Mouse (Mus musculus) heart, embryonic 14.5 days (tissue): ENCODE results near the gene Eral1. TPM values are rescaled to one million over a fixed set of nuclear protein-coding genes. Genes with fewer than 3 reads are reported as not detected.

Source experiments
- ATAC-seq: fragments of 200-750 bp; cut with Nextera tagmentation; 2 replicates; pipeline ENCODE4 v1.8.0; 2017; ENCODE audit warnings: low read depth, moderate TSS enrichment; ENCODE audit not compliant: insufficient number of reproducible peaks, insufficient read depth, low FRiP score
- H3K27ac ChIP-seq, 2 experiments: fragments of 200-500 bp in 1 of 2; fragments of 300-500 bp in 1 of 2; sonication (generic) in 1 of 2; replicated peaks in 1 of 2; 2 replicates each; pipeline ENCODE4 v1.5.1; 2012 to 2014; ENCODE audit warnings: low read depth in 2 of 2, low read length in 2 of 2, control low read depth in 1 of 2, mild to moderate bottlenecking in 1 of 2, mixed read lengths in 1 of 2; ENCODE audit not compliant: control insufficient read depth in 1 of 2, insufficient read depth in 1 of 2
- H3K27me3 ChIP-seq: fragments of 300-500 bp; sonication (generic); 2 replicates; pipeline ENCODE4 v1.6.1; 2014; ENCODE audit warnings: mild to moderate bottlenecking, low read length, control low read depth; ENCODE audit not compliant: control insufficient read depth, insufficient read depth
- H3K36me3 ChIP-seq: fragments of 300-500 bp; sonication (generic); 2 replicates; pipeline ENCODE4 v1.6.1; 2014; ENCODE audit warnings: mild to moderate bottlenecking, control low read depth, low read length, mixed read lengths; ENCODE audit not compliant: control insufficient read depth, insufficient read depth
- H3K4me1 ChIP-seq, 2 experiments: fragments of 200-500 bp in 1 of 2; fragments of 300-500 bp in 1 of 2; sonication (generic) in 1 of 2; 2 replicates each; pipeline ENCODE4 v1.6.1; 2012 to 2014; ENCODE audit warnings: low read length in 2 of 2, control low read depth in 1 of 2, mixed read lengths in 1 of 2; ENCODE audit not compliant: control insufficient read depth in 2 of 2, insufficient read depth in 2 of 2
- H3K4me2 ChIP-seq: fragments of 300-500 bp; sonication (generic); 2 replicates; pipeline ENCODE4 v1.6.1; 2014; ENCODE audit warnings: mild to moderate bottlenecking, low read length
- H3K4me3 ChIP-seq, 2 experiments: fragments of 200-500 bp in 1 of 2; fragments of 300-500 bp in 1 of 2; sonication (generic) in 1 of 2; 2 replicates each; pipeline ENCODE4 v1.5.1; 2012 to 2014; ENCODE audit warnings: low read length in 2 of 2, mild to moderate bottlenecking in 2 of 2, control low read depth in 1 of 2, low read depth in 1 of 2, moderate library complexity in 1 of 2; ENCODE audit not compliant: control insufficient read depth in 1 of 2, insufficient read depth in 1 of 2
- H3K9ac ChIP-seq: fragments of 300-500 bp; sonication (generic); 2 replicates; pipeline ENCODE4 v1.6.1; 2014; ENCODE audit warnings: mild to moderate bottlenecking, low read length
- H3K9me3 ChIP-seq: fragments of 300-500 bp; sonication (generic); 2 replicates; pipeline ENCODE4 v1.6.1; 2016; ENCODE audit warnings: low read length, control low read depth; ENCODE audit not compliant: control insufficient read depth
- WGBS: fragments of 180-500 bp; shearing (Covaris S2); extraction: QIAGEN DNeasy Blood & Tissue Kit; methylation state at CpG from one replicate; pipeline ENCODE4 v1.1.7; 2014; 5-methylcytosine and 5-hydroxymethylcytosine counted together
- polyA plus RNA-seq: library from polyadenylated mRNA; unstranded; fragments of >200 nt; fragmentation: Nextera tagmentation; extraction: Ambion mirVana; gene quantifications from 2 replicates; pipeline ENCODE4 v1.2.1, GENCODE M21; 2014

Eral1 gene
- polyA plus RNA-seq, 1 experiment from 2014 or later = 23.9 TPM

- Histone ChIP-seq H3K9me3 (no peaks in the 10 kb centered on the region), H3K27ac (no peak overlapping the region), H3K27me3 (no peaks in the 10 kb centered on the region), H3K4me2 (no peak overlapping the region), H3K4me1 (peaks cover 0 to 46% of the 10 kb centered on the region in 2 experiments; a peak in 3 of 4 replicates), H3K9ac (no peak overlapping the region), H3K4me3 (no peak overlapping the region), H3K36me3 (no peaks in the 10 kb centered on the region)
- WGBS = 60% methylated on average over 8 of the region's 8 CpGs
- ATAC-seq = no peak
These were observed 39.7 kb upstream of the Eral1 start for GRCm38 (mm10) chr11:78119898-78120297.

- Histone ChIP-seq H3K4me2 (no peak overlapping the region), H3K4me3 (no peak overlapping the region), H3K9ac (no peak overlapping the region), H3K36me3 (no peaks in the 10 kb centered on the region), H3K4me1 (peaks cover 2 to 52% of the 10 kb centered on the region in 2 experiments; a peak in 3 of 4 replicates), H3K27me3 (no peaks in the 10 kb centered on the region), H3K27ac (no peak overlapping the region), H3K9me3 (no peaks in the 10 kb centered on the region)
- no peak for ATAC-seq
These were observed 38.3 kb upstream of the Eral1 start for GRCm38 (mm10) chr11:78118467-78118866.

GRCm38 (mm10) chr11:78116146-78116410 lies 35.9 kb upstream of the Eral1 start:
- Histone ChIP-seq H3K36me3 (no peaks in the 10 kb centered on the region), H3K27ac (peak overlapping the region in 1 of 2 experiments; percentile 71; a peak in 1 of 4 replicates), H3K4me3 (peak overlapping the region; percentile 54 to 74), H3K9ac (peak overlapping the region; percentile 76), H3K27me3 (no peaks in the 10 kb centered on the region), H3K4me2 (peak overlapping the region; percentile 82), H3K4me1 (peaks cover 2 to 44% of the 10 kb centered on the region in 2 experiments; a peak in 3 of 4 replicates), H3K9me3 (no peaks in the 10 kb centered on the region)
- no peak for ATAC-seq
- WGBS = 15% methylated on average over 5 of the region's 5 CpGs

GRCm38 (mm10) chr11:78115367-78116145 lies 35.4 kb upstream of the Eral1 start:
- H3K4me2 ChIP-seq = peak overlapping the region; percentile 82
- peak overlapping the region; percentile 66 to 71 for H3K27ac ChIP-seq
- H3K9ac ChIP-seq = peak overlapping the region; percentile 76
- under 1% methylated on average over 31 of the region's 37 CpGs for WGBS
- peak; percentile 99 for ATAC-seq
- H3K27me3 ChIP-seq = no peaks in the 10 kb centered on the region
- H3K36me3 ChIP-seq = no peaks in the 10 kb centered on the region
- H3K9me3 ChIP-seq = no peaks in the 10 kb centered on the region
- H3K4me1 ChIP-seq = peaks cover 2 to 39% of the 10 kb centered on the region in 2 experiments; a peak in 3 of 4 replicates
- peak overlapping the region; percentile 54 to 74 for H3K4me3 ChIP-seq

- H3K9me3 ChIP-seq = no peaks in the 10 kb centered on the region
- ATAC-seq = no peak
- H3K27ac ChIP-seq = peak overlapping the region; percentile 66 to 71; a peak in 3 of 4 replicates
- peak overlapping the region; percentile 54 to 61 for H3K4me3 ChIP-seq
- H3K9ac ChIP-seq = peak overlapping the region; percentile 76
- H3K27me3 ChIP-seq = no peaks in the 10 kb centered on the region
- WGBS = 10% methylated on average over 19 of the region's 19 CpGs
- H3K4me1 ChIP-seq = peaks cover 2 to 31% of the 10 kb centered on the region in 2 experiments; a peak in 3 of 4 replicates
- no peaks in the 10 kb centered on the region for H3K36me3 ChIP-seq
- peak overlapping the region; percentile 82 for H3K4me2 ChIP-seq
These were observed 34.6 kb upstream of the Eral1 start for GRCm38 (mm10) chr11:78114676-78115366.

- no peak for ATAC-seq
- H3K4me1 ChIP-seq = peaks cover 4 to 28% of the 10 kb centered on the region in 2 experiments; a peak in 3 of 4 replicates
- WGBS = 83% methylated on average over 2 of the region's 2 CpGs
- H3K9me3 ChIP-seq = no peaks in the 10 kb centered on the region
- no peaks in the 10 kb centered on the region for H3K36me3 ChIP-seq
- no peaks in the 10 kb centered on the region for H3K27me3 ChIP-seq
- H3K9ac ChIP-seq = no peak overlapping the region
- no peak overlapping the region for H3K4me2 ChIP-seq
- H3K27ac ChIP-seq = no peak overlapping the region
- H3K4me3 ChIP-seq = no peak overlapping the region
These were observed 33.4 kb upstream of the Eral1 start for GRCm38 (mm10) chr11:78113616-78114015.

- Histone ChIP-seq H3K27ac (no peak overlapping the region), H3K4me1 (peaks cover 8 to 13% of the 10 kb centered on the region in 2 experiments), H3K9me3 (0 out of 2 replicates have a peak, but pooled peaks cover 3% of the 10 kb centered on the region), H3K27me3 (no peaks in the 10 kb centered on the region), H3K9ac (no peak overlapping the region), H3K4me3 (no peak overlapping the region), H3K4me2 (no peak overlapping the region), H3K36me3 (peaks cover 21% of the 10 kb centered on the region)
- ATAC-seq = no peak
- 97% methylated on average over 5 of the region's 5 CpGs for WGBS
These were observed 24.3 kb upstream of the Eral1 start for GRCm38 (mm10) chr11:78104501-78104900.
